Comparison of ENCODE assay signal across 8 mouse cellular contexts in genomic region chr1:179517713-179518465, GRCm38 (mm10). TPM values are rescaled to one million over a fixed set of nuclear protein-coding genes. Genes with fewer than 3 reads are reported as not detected.
A peak's percentile ranks its signal among the peaks of the same experiment; 100 is the strongest.
DNase-seq lines count a peak whose midpoint lies in the region; ATAC-seq and TF ChIP-seq lines count a peak whose summit lies in the region.

TSS of gene Smyd3 (minus strand) at chr1:179518041.

- intact Hi-C loops in left cerebral cortex, adult 2 months (cut with DNase I) = loop anchor here (2.0 kb wide), 1 partner anchor 29 kb away; the partner anchor contains the start of genes Cnst and Tfb2m

- H3K27ac ChIP-seq in hindbrain, postnatal 0 days = no peak within 1 kb of the TSS
- H3K27ac ChIP-seq in left cerebral cortex, adult 2 months = peak within 1 kb of the TSS; percentile 11

- peaks cover 6% of the 10 kb centered on the region for H3K4me1 ChIP-seq in hindbrain, postnatal 0 days (ENCODE audit: insufficient read depth, low read length)

- H3K9me3 ChIP-seq in hindbrain, postnatal 0 days (ENCODE audit: low read length) = no peaks in the 10 kb centered on the region

- ATAC-seq in hindbrain, postnatal 0 days = peak; percentile 93
- ATAC-seq in megakaryocyte, adult 5-6 weeks (ENCODE audit: poor library complexity, severe bottlenecking) = peak; percentile 89

- H3K9ac ChIP-seq in hindbrain, postnatal 0 days (replicated peaks; ENCODE audit: low read length) = peak within 1 kb of the TSS; percentile 63

- DNase-seq in WW6 (ENCODE audit: low read depth, low spot score) = peak; percentile 78
- DNase-seq in cerebellum, postnatal 4 days (ENCODE audit: low spot score in 2 of 2) = peak; percentile 57 to 74
- peak; percentile 85 for DNase-seq in gastrocnemius, adult 18-20 months (ENCODE audit: low spot score)
- peak; percentile 94 for DNase-seq in hindbrain, postnatal 0 days (ENCODE audit: low spot score)
- peak; percentile 84 to 86 for DNase-seq in left cerebral cortex, adult 2 months (ENCODE audit: extremely low spot score in 1 of 2, low spot score in 2 of 2)
- peak; percentile 82 to 86 for DNase-seq in right cerebral cortex, adult 2 months (ENCODE audit: low spot score in 2 of 2)
- peak; percentile 84 for DNase-seq in urinary bladder, postnatal 14 days (ENCODE audit: low spot score)

- no peaks in the 10 kb centered on the region for H3K36me3 ChIP-seq in hindbrain, postnatal 0 days (ENCODE audit: insufficient read depth, low read length)

- peak within 1 kb of the TSS; percentile 81 for H3K4me2 ChIP-seq in hindbrain, postnatal 0 days (ENCODE audit: low read depth, low read length)

- H3K4me3 ChIP-seq in hindbrain, postnatal 0 days (ENCODE audit: low read length) = peak within 1 kb of the TSS; percentile 75
- H3K4me3 ChIP-seq in left cerebral cortex, adult 2 months = peak within 1 kb of the TSS; percentile 63

- 6% methylated on average over 39 of the region's 39 CpGs for WGBS in hindbrain, postnatal 0 days

- peak; percentile 84 for TF ChIP-seq CTCF in hindbrain, postnatal 0 days (IDR thresholded peaks at IDR 0.05; ENCODE audit: low read depth)
- peak; percentile 67 for TF ChIP-seq CTCF in left cerebral cortex, adult 2 months (IDR thresholded peaks at IDR 0.05)

- H3K27me3 ChIP-seq in hindbrain, postnatal 0 days (ENCODE audit: insufficient read depth, low read length) = no peaks in the 10 kb centered on the region

RNA-seq across cellular contexts. Expression of gene Smyd3, which starts in this region (rescaled TPM):
- 1 to 10 TPM; 5.1 to 5.2 TPM for total RNA-seq in gastrocnemius, adult 18-20 months (2021)
- 15.4 and 17.9 TPM in 2 replicates for total RNA-seq in hindbrain, postnatal 0 days (2014; rRNA removed)
- polyA plus RNA-seq in hindbrain, postnatal 0 days (2015; fragmentation: Nextera tagmentation; extraction: Ambion mirVana) = 23.3 and 26.1 TPM in 2 replicates
- total RNA-seq in left cerebral cortex, adult 2 months (2021) = 10 to 100 TPM; 25.0 to 25.6 TPM
- 7.9 and 13.7 TPM in 2 replicates for total RNA-seq in megakaryocyte, adult 5-6 weeks (2015)
- 11.4 and 14.8 TPM in 2 replicates for total RNA-seq in megakaryocyte, adult 5-6 weeks (2017)
